Mouse (Mus musculus): ENCODE measurements around the gene Zfp507.

The Zfp507 gene

GRCm38 (mm10) chr7:35802906-35803595 lies at the start of gene Zfp507:
Zfp507 (minus strand) TSS chr7:35803003.
- CTCF ChIA-PET = no interaction called here

DNA sequence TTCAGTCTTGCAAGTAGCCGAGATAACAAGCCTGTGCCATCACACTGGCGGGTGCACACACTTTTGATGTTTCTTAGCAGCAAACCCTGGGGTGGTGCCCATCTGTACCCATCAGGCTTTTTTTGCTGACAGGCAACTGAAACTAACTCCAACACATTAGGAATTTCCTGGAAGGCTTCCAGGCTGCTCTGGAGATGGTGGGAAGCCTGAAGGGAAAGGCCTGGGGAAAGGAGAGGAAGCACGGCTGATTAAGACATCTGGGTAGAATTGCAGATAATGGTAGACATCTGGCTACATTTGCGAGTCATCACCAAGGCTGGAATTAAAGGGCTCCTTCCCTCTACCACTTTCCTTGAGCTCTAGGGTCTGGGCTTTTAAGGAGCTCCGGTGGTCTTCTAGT lies 47.6 kb upstream of the Zfp507 start:
- CTCF ChIA-PET = no interaction called here

DNA sequence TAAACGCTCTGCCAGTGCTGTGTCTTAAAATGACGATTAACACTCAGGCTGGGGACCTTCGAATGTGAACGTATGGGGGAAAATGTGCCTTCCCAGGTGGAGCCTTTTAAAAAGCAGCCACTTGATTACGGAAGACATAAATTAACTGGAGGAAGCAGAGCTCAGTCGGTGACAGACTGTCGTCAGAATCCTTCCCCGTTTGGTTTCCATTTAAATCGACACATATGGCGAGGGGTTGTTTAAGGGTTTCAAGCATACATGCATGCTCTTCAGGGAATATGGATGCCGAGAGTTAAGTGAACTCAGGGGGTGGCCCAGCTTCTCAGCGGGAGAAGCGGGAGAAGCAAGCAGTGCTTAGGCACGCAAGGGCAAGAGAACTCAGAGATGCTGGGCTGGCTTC lies 45.7 kb upstream of the Zfp507 start:
- CTCF ChIA-PET = interaction anchor here (0.6 kb wide), 1 partner anchor 390 kb away, joined by 3 read pairs; no protein-coding TSS in a partner anchor

GRCm38 (mm10) chr7:35840504-35840903 lies 37.7 kb upstream of the Zfp507 start:
- CTCF ChIA-PET = no interaction called here

- CTCF ChIA-PET = no interaction called here
Observed at GRCm38 (mm10) chr7:35836851-35837250, 34.0 kb upstream of the Zfp507 start.

DNA sequence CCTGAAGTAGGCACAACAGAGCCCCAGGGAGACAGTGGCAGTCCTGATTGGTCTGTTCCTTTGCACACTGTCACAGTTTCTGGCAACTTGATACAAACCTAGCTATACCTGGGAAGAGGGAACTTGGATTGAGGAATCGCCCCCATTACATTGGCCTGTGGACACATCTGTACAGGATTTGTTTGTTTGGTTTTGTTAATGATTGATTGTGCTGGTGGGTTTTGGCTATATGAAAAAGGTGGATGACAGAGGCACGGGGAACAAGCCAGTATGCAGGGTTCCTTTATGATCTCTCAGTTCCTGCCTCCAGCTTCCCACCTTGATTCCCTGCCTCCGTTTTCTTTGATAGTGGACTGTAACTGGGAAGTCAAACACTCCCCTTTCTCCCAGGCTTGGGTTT lies 33.6 kb upstream of the Zfp507 start:
- CTCF ChIA-PET = no interaction called here

DNA sequence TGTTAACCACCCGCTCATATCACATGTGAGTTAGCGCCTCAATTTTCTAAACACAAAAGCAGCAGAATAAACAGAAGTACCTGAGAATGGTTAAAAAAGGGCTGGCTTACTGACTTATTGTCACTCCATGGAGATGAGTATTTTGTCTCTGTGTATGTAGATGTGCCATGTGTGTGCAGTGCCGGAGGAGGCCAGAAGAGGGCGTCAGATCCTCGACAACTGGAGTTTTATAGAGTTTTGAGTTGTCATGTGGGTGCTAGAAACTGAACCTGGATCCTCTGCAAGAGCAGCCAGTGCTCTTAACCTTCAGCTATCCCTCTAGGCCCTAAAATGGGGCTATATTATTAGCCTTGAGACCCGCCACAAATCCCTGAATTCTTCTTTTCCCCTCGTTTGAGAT lies 27.3 kb upstream of the Zfp507 start:
- CTCF ChIA-PET = no interaction called here

- CTCF ChIA-PET = no interaction called here
Observed at GRCm38 (mm10) chr7:35823906-35824305, 21.1 kb upstream of the Zfp507 start.

GRCm38 (mm10) chr7:35822320-35822719 lies 19.5 kb upstream of the Zfp507 start:
- CTCF ChIA-PET = no interaction called here

- CTCF ChIA-PET = no interaction called here
Observed at GRCm38 (mm10) chr7:35821357-35821756, 18.6 kb upstream of the Zfp507 start.

DNA sequence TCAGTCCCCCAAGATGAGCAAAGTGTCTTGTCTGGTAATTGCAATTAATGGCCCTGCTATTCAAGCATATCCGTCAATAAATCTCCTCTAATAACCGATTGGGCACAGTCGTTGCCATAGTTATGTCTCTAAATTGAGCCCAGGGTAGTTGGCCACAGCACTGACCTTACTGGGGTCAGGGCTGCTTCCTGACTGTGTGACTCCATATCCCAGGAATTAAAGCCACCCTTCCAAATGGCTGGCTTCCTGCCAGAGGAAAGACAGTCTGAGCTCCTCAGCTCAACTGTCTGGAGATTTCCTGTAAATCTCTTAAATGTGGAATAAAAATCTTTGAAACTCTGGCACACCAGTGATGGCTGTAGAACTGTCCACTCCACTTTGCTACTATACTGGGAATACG lies 16.7 kb upstream of the Zfp507 start:
- CTCF ChIA-PET = no interaction called here

GRCm38 (mm10) chr7:35814759-35815551 lies 12.2 kb upstream of the Zfp507 start:
- CTCF ChIA-PET = no interaction called here

GRCm38 (mm10) chr7:35813306-35813705 lies 10.5 kb upstream of the Zfp507 start:
- CTCF ChIA-PET = no interaction called here

DNA sequence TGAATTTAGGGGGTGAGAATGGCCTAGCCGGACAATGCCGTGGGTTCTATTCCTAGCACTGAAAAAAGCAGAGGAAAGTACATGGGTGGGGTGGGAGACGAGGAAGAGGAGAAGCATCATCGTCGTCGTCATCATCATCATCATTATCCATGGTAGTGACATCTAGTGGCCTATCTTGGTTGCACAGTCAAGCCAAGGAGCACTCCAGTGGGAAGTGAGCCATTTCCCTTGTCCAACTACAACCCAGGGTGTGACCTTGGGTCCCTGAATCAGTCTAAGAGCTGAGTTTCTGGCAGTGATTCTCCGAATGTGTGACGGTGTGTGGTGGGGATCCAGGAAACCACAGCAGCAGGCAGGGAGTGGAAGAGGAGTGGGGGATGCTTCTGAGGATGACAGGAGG lies 7.9 kb upstream of the Zfp507 start:
- CTCF ChIA-PET = no interaction called here

- CTCF ChIA-PET = no interaction called here
Observed at GRCm38 (mm10) chr7:35804206-35804605, 1.4 kb upstream of the Zfp507 start.

- CTCF ChIA-PET = no interaction called here
Observed at GRCm38 (mm10) chr7:35802201-35802905, 450 bp downstream of the Zfp507 start.

DNA sequence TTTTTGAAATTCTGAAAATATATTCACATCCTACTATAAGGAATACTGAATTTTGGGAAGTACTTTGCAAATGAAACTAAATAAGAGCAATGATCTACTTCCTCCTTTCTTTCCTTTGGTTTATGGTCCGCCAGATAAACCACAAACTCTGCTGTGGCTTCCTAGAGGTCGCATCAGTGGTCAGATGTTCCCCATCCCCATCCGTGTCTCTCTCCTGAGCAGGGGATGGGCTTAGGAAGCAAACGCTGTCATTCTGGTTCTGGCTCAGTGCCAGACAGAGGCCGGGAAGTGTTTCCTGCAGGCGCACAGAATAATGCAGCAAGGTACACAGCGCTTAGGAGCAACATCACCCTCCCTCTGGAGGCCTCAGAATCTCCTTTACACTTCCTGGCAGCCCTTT lies 6.7 kb downstream of the Zfp507 start:
- CTCF ChIA-PET = no interaction called here

GRCm38 (mm10) chr7:35794145-35794664 lies 8.6 kb downstream of the Zfp507 start:
- CTCF ChIA-PET = no interaction called here

GRCm38 (mm10) chr7:35792150-35792848 lies 10.5 kb downstream of the Zfp507 start:
- CTCF ChIA-PET = no interaction called here

DNA sequence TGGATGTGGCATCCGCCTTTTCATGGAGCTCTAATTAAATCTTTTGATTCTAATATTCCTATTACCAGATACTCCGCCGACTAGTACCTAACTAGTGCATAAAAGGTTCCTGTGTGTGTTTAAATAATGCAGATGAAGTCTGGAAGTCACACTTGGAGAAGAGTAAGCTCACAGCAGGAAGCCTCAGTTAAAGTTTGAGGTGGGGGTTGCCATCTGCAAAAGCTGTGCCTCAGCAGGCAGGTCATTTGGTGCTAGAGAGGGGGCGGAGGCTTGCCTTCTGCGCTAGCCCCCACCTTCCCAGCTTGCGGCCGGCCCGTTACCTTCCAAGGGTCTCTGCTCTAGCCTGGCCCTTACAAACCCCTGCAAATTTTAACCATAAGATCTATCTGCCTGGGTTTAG lies 11.9 kb downstream of the Zfp507 start:
- CTCF ChIA-PET = no interaction called here

DNA sequence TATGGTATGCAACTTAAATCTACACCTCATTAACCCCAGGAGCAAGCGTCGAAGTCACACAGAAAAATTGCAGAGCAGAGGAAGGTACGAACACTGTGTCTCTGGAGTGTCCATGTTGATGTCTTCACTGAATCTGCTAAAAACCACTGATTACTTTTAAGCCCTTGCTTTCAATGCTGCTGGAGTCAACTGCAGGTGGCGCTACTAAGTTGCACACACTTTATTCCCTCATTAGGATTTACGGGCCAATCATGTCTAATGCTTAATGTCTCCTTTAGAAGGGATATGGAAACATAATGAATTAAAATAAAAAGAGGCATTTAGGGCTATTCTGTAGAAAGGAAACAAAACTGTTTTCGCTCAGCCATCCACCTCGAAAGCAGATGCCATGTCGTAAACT lies 12.6 kb downstream of the Zfp507 start:
- CTCF ChIA-PET = no interaction called here

GRCm38 (mm10) chr7:35785579-35785978 lies 17.2 kb downstream of the Zfp507 start:
- CTCF ChIA-PET = no interaction called here

Data from spleen, embryonic (tissue).